Mouse (Mus musculus) layer of hippocampus, adult 9-11 months (tissue): ENCODE measurements around the gene Exoc1.

ENCODE experiments used
- DNase-seq: peaks from one replicate; pipeline ENCODE4 v3.0.0; 2022

Exoc1 gene

GRCm38 (mm10) chr5:76529040-76529703 lies at the start of gene Exoc1:
Gene Exoc1, plus strand, starts transcription at chr5:76529311.
- peak; percentile 96 for DNase-seq

DNA sequence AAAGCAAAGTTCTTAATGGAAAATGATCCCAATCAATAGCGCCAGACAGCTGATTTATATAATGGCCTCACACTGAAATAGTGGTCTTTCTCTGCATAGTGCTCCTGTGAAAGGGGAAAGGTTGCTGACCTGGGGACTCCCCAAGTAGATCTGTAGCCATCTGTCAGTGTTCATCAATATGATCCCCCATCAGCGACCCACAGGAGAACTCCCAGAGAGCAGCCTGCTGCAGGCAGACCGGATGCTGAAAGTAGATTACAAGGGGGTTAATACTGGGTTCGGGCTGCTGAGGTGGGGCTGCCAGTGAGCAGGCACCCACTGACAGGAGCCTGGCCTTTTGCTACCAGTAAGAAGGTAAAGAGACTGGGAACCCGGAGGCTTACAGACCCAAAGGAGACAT lies 45.3 kb upstream of the Exoc1 start, which contains the start of gene Gm7271:
TSS of gene Gm7271 (plus strand) at position 230 of the 400 bp plus-strand sequence.
- no peak for DNase-seq

- DNase-seq, result no peak
Measured at GRCm38 (mm10) chr5:76495126-76495525, 34.0 kb upstream of the Exoc1 start.

GRCm38 (mm10) chr5:76522446-76522845 lies 6.7 kb upstream of the Exoc1 start:
- DNase-seq, result no peak

GRCm38 (mm10) chr5:76524623-76525022 lies 4.5 kb upstream of the Exoc1 start:
- no peak for DNase-seq

DNA sequence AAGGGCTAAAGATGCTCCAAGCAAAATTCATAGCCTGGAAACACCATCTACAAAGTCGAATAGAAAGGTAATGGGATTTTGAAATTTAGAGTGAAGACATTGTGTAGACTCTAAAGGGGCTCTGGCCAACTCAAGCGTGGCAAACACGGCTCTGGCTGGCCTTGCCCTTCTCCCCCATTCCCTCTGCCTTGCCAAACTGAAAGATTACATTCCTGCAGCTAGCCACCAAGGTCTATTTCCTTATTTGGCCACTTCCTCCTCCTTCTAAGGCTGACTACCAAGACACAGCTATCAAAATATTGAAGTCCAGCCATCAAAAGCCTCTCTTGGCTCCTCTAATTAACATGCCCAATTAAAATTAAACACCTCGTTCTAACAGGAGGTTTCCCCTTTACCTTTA lies 4.0 kb upstream of the Exoc1 start:
- DNase-seq, result no peak

- DNase-seq, result no peak
Measured at GRCm38 (mm10) chr5:76525829-76526228, 3.3 kb upstream of the Exoc1 start.

DNA sequence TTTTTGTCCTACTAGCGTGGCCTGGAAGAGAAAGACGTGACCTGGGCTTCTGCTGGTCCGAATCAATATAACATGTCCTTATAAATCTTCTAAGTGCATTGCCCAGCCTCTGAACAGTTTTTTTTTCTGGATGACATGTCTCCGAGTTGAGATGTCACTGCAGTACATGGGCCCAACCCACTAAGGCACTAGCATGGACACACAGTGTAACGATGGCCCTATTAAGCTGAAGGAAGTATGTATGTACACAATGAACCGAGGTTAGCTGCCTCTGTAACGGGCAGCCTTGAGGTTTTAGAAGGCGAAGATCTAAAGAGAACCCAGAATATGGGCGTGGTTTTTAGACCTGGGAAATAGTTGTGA lies 574 bp downstream of the Exoc1 start:
- DNase-seq, result no peak

DNA sequence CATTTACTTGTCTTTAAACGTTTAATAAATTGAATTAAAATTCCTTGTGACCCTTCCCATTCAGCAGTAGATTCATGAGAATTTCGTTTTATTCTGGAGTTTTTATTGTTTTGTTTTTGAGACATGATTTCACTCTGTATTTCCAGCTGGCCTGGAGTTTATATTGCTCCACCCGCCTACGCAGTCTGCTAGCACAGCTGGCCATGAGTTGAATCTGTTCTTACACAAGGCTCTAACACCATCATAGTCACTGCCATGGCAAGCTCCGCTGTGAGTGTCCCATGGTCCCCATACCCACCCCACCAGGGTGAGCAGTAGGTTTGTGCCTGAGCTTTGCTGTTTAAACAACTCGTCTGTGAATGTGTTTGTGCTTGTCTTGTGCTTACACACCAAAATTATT lies 4.1 kb downstream of the Exoc1 start:
- DNase-seq, result peak; percentile 23

DNA sequence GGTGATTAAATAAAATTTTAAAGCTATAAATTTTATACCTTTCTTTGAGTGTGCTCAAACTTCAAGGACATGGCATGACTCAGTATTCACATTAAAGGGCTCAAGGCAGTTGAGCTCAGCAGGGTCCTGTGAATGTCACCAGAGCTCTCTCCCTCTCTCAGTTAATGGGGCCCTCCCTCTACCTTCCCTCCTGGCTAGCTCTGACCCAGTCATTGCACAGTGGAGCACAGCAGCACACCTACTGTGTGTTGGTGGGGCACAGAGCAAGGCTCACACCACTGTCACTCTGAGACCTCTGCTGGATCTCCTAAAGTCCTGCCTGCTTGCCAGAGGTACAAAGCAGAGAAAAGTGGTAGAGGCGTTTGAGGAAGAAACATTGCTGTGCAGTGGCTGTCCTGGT lies 7.1 kb downstream of the Exoc1 start:
- DNase-seq, result no peak

DNA sequence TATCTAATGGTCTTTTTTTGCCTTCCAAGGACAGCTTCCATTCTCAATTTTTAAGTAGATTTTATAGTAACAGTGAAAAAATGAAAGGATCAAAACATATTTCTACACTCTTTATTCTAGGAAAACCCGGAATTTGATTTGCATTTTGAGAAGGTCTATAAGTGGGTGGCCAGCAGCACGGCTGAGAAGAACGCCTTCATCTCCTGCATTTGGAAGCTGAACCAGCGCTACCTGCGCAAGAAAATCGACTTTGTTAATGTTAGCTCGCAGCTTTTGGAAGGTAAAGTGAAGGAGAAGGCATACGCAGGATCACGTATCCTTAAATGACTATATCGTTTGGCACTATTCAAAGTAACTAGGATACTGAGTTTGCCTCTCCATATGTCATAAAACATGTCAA lies 8.5 kb downstream of the Exoc1 start:
- no peak for DNase-seq

DNA sequence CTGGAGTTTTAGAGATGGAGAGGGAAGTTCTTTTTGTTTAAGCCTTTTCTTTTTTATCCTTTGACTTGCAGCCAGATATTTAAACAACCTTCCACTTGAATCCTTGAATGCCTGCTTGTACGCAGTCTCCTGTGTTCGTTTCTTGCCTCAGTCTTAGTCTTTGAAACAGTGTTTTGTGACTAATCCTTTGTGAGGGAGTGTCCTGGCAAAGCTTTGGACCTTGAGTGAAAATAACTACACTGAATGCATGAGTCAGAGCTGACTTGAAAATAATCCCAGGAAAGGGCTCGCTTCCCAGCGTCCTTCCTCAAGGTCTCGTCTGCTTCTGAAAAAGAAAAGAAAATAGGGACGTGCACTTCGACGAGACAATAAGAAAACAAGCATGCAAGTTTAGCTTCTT lies 11.1 kb downstream of the Exoc1 start:
- peak; percentile 33 for DNase-seq

DNA sequence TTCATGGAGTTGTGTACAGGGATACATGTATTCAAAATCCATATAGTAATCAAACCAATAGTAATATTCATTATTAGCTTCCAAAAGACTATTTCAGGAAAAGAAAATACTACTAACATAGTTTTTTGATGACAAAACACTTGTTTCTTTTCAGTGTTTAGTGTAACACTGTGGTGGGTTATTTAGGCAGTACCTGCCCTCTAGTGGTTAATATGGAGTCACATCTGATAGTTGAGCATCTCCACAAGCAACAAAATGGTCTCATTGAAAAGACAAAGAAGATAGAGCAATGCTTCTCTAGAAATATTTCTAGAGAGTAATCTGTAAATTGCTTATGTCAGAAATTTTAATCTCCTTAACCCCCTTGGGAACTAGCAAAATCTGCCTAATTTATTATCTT lies 11.7 kb downstream of the Exoc1 start:
- no peak for DNase-seq

DNA sequence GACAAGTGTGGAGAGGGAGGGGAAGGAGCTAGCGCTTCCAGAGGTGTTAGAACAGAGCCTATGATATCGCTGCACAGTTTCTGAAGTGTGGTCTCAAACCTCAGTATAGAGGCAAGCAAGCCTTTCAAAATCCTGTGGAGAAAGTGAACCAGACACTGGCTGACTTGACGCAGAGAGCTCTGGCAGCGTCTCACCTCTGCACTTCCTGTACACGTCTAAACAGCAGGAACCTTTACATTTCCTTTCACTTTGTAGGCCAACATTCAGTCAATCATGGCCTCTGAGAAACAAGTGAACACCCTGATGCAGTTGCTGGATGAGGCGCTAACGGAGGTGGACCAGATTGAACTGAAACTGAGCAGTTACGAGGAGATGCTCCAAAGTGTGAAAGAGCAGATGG lies 14.1 kb downstream of the Exoc1 start:
- no peak for DNase-seq

DNA sequence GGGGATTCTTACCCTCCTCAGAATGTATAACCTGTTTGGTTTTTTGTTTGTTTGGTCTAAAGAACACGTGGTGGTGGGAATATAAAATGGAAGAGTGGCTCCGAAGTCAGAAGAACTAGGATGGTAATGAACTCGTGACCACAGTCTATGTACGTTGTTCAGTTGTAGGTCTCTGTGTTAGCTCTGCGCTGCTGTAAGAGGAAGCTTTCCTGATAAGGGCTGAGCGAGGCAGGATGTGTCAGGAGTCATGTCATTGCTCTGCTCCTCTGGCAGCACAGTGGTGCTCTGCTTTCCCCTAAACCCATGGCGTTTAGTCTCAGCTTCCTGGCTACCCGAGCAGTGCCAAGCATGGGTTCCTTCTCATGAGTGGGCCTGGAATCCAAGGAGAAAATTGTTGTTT lies 21.3 kb downstream of the Exoc1 start:
- DNase-seq, result no peak

- peak; percentile 46 for DNase-seq
Measured at GRCm38 (mm10) chr5:76565321-76565720, 36.2 kb downstream of the Exoc1 start.

DNA sequence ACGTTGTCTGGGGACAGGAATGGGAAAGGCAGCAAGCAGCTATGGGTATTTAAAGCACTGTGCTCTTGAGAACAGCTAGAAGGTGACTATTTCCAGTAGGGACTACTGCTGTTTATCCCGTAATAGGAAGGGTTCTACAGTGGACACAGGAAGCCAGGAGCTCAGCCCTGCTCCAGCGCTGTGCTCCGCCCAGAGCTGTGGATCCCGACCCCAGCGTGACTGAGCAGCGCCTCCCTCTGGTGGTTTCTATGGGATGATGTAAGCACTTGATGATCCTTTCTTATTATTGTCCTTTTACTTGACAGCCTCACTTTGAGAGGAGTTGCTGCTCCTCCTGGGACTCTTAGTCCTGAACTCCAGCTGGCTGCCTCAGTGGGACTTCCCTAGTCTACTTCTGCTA lies 45.1 kb downstream of the Exoc1 start:
- DNase-seq, result no peak

- no peak for DNase-seq
Measured at GRCm38 (mm10) chr5:76577026-76577425, 47.9 kb downstream of the Exoc1 start.

- DNase-seq, result no peak
Measured at GRCm38 (mm10) chr5:76585378-76585777, 56.3 kb downstream of the Exoc1 start.

DNA sequence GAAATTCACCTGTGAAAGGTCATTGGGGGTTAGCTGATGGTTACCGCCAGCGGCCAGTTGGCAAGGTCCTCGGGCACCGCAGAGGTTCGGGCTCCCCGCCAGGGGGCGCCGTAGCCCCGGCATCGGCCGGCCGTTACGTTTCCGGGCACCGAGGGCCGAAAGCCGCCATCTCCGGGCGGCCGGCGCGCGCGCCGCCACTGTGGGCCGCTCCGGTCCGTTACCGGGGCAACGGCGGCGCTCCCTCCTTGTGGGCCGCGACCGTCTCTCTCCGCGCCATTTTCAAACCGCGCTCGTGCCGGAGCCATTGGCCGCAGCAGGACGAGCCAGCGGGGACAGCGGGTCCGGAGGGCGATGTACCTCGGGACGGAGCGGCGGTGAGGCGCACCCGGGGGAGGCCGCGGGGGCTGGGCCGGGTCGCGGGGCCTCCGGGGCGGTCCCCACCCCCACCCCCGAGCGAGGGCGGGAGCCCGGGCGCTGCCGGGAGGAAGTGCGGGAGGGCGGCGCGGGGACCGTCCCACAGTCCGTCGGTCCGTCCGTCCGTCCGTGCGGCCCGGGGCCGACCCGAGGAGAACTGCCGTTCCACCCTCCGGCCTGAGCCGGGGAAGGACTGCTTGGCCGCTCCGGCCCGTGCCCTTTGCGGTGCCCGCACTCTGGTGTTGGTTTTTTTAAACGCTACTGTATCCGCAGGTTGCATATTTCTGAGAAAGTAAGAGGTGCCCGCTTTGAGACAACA lies 59.6 kb downstream of the Exoc1 start, which contains the start of gene Cep135:
TSS of gene Cep135 (plus strand) at position 148 of the 733 bp plus-strand sequence.
- peak; percentile 87 for DNase-seq

DNA sequence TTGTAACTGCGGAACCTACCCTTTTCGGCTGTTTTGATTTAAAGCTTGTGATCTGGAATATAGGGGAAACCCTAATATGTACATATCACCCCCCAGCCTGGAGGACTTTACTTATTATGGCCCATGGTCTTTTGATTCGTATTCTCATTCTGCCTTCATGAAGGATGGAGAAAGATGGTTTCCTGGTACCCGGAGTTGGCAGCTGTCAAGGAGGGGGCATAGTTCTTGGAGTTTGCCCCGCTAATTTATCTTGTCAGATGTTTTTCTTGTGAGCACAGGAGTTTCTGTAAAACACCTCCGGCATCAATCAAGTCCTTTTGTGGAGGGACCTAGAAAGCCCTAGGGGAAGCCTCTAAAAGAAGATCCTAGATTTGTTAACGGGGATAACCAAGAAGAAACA lies 60.2 kb downstream of the Exoc1 start:
- no peak for DNase-seq

DNA sequence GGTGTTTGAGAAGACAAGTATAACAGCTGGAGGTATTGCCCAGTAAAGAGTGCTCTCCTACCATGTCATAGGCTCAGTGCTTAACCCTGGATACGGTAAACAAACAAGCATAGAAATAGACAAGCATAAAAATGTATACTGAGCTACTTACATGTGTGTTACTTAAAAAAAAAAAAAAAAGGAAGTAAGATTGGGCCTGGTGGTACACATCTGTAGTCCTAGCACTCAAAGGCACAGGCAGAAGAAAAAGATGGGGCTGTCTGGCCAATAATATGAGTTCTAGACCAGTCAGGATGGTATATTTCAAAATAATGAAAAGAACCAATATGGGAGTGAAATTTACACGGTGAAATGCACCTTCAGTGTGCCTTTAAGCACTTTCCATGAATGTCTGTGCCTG lies 60.9 kb downstream of the Exoc1 start:
- DNase-seq, result no peak

DNA sequence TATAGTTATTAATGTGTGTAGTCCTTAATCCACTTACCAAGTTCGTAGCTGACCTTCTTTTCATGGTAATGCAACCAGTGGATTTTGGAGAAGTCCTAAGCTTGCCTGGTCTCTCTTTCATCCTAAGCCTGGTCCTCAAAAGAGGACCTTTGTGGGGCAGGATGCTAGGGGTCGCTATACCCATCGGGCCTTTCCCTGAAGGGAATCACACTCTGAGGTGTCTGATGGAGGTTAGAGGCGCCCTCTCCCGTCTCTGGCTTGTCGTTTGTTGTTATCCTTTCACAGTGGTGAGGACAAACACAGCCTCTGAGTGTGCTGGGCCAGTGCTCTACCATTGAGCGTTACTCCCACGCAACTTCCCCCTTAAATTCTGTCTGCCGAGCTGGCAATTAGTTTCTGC lies 62.8 kb downstream of the Exoc1 start:
- DNase-seq, result peak; percentile 19

GRCm38 (mm10) chr5:76609702-76610370 lies 80.7 kb downstream of the Exoc1 start:
- no peak for DNase-seq
